Mouse (Mus musculus): ENCODE data around the gene Slc6a8.

The Slc6a8 gene

DNA sequence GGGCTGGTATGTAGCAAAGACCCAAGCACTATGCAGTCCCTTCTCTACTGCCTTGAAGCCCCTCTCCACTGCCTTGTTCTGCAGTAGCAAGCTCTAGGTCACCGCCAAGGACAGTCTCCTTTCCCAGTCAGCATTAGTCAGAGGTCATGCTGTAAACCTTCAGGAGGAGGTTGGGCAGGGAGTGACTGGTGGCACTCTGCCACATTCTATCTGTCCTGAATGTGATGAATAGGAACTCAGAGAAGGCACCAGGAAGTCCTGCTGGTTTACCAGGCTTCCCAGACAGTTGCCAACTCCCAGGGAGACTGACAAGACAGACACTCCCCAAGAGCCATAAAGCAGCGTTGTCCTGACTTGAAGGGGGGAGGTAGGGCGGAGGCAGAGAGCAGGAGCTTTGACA is 12.7 kb downstream of the Slc6a8 start:
- DNase-seq: peak; percentile 57

DNA sequence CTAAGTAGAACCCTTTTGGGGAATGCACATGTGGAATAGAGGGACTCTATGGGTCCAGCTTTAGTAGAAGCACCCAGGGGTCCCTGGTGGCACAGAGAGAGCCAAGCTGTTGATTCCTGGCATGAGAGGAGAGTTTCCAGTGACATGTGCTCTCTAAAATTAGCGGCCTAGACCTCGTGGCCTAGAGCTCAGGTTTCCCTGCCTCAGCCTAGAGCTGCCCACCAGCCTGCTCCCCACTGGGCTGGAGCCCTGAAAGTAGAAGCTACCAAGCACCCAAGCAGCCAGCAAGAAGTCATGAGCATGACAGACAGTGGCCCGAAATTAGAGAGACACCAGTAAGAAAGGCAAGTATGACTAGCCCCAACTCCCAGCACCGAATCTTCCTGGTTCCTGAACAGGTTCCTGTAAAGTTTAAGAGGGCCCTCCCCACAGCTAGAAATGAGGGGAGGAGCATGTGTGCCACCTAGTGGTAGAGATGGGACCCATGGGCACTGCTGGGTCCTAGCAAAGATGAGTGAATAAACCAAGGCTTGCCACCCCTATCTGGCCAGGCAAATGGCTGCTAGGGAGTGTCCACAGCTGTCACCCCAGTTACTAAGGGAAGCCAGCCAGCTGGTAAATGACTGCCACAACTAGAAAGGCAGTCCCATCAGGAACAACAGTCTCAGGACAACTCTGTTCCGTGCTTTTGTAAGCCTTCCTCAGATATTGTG is 18.1 kb downstream of the Slc6a8 start:
- DNase-seq: peak; percentile 59

DNA sequence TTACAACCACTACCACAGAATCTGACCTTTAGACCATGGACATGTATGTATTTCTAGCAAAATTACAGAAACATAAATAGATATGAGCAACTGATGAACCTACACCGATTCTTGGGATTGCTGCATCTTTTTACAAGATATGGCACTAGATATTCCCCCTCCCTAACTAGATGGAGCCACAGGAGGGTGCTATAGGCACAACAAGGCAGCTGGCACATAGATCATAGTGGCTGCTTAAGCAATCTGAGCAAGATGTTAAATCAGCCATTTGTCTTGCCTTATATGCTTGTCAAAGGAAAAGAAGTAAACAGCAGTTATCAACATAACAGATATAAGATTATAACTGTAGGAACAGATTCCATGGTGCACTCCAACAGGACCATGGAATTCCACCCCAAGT is 27.5 kb downstream of the Slc6a8 start:
- DNase-seq: no peak

DNA sequence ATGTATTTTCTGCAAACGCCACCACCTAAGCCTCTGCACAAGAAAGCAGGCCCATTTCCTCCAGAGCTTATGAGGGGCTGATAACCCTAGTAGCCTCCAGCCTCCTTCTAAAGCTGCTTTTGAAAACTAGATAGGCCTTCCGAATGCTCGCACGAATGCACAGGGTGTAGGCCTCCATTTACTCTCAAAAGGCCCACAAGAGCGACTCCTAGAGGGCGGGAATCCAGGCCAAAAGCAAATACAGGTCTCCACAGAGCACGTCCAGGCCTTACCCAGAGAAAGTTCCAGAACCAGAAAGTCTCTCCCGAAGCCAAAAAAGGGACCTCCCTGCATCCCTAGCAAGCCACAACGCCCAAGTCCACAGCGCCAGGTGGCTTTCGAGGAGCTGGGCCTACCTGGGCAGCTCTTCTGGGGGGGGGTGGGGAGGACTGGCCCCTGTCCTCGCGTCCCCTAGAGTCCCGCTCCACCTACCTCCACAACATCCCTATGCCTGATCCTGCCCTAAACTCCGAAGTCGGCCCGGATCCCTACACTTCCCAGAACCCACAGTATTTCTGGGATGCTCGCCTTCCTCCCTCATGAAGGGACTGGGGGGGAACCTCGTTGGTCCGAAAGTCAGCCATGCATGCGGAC is 42.6 kb downstream of the Slc6a8 start:
- DNase-seq: peak; percentile 55

DNA sequence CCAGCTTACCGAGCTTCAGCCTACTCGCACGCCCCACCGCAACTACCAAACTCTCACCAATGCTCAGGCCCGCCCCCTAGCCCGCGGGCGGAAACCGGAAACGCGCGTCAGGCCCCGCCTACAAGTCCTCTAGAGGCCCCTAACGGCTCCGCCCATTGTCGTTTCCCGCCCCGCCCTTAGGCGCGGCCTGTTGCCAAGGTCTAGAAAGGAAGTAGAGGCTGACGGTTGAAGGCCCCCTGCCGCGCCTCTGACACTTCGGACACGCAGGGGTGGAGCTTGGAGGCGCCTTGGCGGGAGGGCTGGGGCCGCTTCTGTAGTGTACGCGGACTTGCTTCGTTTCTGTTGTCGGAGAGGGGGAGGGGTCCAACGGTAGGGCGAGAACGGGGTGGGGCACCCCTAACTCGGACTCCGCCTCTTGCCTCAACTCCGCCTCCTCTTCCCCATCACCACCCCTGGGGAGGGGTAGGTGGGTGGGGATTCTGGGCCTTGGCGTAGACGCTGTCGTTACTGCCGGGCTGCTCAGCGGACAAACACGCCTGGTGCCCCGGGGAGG is 43.2 kb downstream of the Slc6a8 start, which contains the start of the genes Bcap31 and Abcd1:
TSS of gene Bcap31 (minus strand) at position 67 of the 553 bp plus-strand sequence.
TSS of gene Abcd1 (plus strand) at position 489 of the 553 bp plus-strand sequence.
- peak; percentile 91 for DNase-seq

DNA sequence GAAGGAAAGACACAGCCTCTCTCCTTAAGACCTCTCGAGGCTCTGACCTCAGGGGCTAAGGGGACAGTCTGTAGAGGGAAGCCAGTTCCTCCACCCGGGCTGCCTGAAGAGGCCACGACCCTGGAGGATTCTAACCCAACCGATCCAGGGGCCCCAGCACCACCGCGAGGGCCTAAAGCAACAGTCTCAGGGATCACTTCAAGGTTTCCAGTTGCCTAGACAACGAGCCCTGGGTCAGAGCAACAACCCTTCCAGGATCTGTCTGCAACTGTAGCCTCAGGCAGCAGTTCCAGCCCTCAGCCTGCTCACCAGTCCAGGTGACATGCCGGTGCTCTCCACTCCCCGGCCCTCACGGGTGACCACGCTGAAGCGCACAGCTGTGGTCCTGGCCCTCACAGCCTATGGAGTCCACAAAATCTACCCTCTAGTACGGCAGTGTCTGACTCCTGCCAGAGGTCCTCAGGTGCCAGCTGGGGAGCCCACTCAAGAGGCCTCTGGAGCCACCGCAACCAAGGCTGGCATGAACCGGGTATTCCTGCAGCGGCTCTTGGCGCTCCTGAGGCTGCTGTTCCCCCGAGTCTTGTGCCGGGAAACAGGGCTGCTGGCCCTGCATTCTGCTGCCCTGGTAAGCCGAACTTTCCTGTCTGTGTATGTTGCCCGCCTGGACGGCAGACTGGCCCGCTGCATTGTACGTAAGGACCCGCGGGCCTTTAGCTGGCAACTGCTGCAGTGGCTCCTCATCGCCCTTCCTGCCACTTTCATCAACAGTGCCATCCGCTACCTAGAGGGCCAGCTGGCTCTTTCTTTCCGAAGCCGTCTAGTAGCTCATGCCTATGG is 44.0 kb downstream of the Slc6a8 start:
- peak; percentile 44 for DNase-seq

DNA sequence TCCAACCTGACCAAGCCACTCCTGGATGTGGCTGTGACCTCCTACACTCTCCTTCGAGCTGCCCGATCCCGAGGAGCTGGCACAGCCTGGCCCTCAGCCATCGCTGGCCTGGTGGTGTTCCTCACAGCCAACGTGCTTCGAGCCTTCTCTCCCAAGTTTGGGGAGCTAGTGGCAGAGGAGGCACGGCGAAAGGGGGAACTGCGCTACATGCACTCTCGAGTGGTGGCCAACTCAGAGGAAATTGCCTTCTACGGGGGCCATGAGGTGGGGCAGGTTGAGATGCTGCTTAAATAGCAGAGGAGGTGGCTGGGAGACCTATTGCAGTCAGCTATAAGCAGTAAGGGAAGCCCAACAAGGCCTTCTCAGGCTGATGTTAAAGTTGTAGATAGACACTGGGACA is 44.7 kb downstream of the Slc6a8 start:
- peak; percentile 34 for DNase-seq

DNA sequence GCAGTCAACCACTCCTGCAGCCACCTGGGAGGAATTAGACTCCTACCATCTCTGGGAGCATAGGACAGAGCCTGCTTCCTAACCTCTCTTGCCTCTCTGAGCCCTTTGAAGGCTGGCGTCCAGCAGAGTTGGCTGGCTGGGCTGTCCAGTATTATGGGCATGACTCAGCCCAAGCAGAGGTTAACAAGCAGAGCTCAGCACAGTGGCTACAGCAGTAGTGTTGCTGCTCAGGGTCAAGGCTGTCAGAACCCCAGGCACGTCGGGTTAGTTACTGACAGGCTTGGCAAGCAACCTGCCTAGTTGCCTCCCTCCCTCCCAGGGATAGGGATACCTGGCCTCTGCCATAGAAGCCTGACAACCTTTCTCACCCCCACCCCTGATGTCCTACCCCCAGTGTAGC is 45.3 kb downstream of the Slc6a8 start:
- peak; percentile 17 for DNase-seq

DNA sequence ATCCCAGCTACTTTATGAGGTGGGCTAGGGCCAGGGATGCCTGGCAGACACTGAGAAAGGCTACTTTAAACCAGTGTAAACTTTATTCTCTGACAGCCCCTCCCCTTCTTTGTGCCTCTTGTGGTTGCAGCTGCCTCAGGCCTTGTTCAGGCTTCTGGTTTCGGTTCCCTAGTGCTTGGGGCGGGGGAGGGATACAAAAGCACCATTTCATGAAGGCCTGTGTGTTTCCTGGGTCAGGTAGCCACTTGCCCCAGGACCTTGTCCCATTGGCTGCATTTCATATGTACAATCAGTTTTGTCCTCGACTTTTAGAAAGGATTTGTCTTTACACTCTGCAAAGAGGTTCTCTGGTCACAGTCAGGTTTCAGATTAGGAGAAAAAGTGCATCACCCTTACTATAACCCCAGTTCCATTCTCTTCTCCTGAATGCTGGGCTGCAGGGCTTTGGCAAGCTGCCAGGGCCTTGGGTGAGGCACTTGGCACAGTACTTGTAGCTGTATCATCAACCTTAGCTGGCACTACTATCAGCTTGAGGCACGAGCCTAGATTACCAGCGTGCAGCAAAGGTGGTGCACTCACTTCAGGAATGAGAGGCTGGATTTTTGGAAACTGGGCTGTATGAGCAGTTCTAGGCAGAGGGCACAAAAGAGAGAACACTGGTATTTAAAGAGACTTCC is 45.9 kb downstream of the Slc6a8 start:
- peak; percentile 39 for DNase-seq

DNA sequence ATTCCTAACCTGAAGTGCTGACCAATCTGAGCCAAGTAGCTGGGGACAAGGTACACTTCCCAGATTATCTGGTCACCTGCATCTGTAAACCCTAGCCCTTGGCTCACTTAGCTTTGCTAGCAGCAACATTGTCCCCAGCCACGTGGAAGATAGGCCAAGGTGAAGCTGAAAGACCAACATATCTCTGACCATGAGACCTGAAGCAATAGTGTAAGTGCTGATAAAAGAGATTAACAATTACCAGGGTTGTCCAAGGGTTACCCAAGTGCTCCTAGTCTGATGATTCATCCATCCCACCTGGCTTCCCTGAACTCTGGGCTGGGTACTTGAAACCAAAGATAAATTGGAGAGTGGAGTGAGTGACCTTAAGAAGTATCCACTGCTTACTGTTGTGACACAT is 58.0 kb downstream of the Slc6a8 start:
- DNase-seq: no peak
